Mouse (Mus musculus): Measurements from ENCODE around the gene Slc39a5.

The Slc39a5 gene

GRCm38 (mm10) chr10:128410560-128410845, 9.5 kb upstream of the Slc39a5 start:
- in situ Hi-C loops (cut with MboI, MseI): no loop called here

- in situ Hi-C loops (cut with MboI, MseI): loop anchor here (5.0 kb wide), 1 partner anchor 37 kb away; no protein-coding TSS in a partner anchor
Measured at GRCm38 (mm10) chr10:128409692-128410559, 8.9 kb upstream of the Slc39a5 start.

GRCm38 (mm10) chr10:128408591-128409535, 7.8 kb upstream of the Slc39a5 start:
- in situ Hi-C loops (cut with MboI, MseI): loop anchor here (5.0 kb wide), 1 partner anchor 38 kb away; no protein-coding TSS in a partner anchor

- in situ Hi-C loops (cut with MboI, MseI): no loop called here
Measured at GRCm38 (mm10) chr10:128403931-128404330, 2.9 kb upstream of the Slc39a5 start.

- in situ Hi-C loops (cut with MboI, MseI): no loop called here
Measured at GRCm38 (mm10) chr10:128401638-128402037, 609 bp upstream of the Slc39a5 start.

GRCm38 (mm10) chr10:128400338-128400737, 691 bp downstream of the Slc39a5 start:
- in situ Hi-C loops (cut with MboI, MseI): no loop called here

- in situ Hi-C loops (cut with MboI, MseI): no loop called here
Measured at GRCm38 (mm10) chr10:128397466-128397865, 3.6 kb downstream of the Slc39a5 start.

GRCm38 (mm10) chr10:128396716-128397264, 4.2 kb downstream of the Slc39a5 start:
- in situ Hi-C loops (cut with MboI, MseI): no loop called here

GRCm38 (mm10) chr10:128396017-128396673, 4.9 kb downstream of the Slc39a5 start:
- in situ Hi-C loops (cut with MboI, MseI): no loop called here

- in situ Hi-C loops (cut with MboI, MseI): no loop called here
Measured at GRCm38 (mm10) chr10:128391850-128392249, 9.2 kb downstream of the Slc39a5 start.

GRCm38 (mm10) chr10:128390366-128390765, 10.7 kb downstream of the Slc39a5 start:
- in situ Hi-C loops (cut with MboI, MseI): no loop called here

- in situ Hi-C loops (cut with MboI, MseI): no loop called here
Measured at GRCm38 (mm10) chr10:128389570-128389969, 11.5 kb downstream of the Slc39a5 start.

- in situ Hi-C loops (cut with MboI, MseI): no loop called here
Measured at GRCm38 (mm10) chr10:128388941-128389340, 12.1 kb downstream of the Slc39a5 start.

GRCm38 (mm10) chr10:128385902-128386301, 15.1 kb downstream of the Slc39a5 start:
- in situ Hi-C loops (cut with MboI, MseI): no loop called here

- in situ Hi-C loops (cut with MboI, MseI): no loop called here
Measured at GRCm38 (mm10) chr10:128382482-128382881, 18.5 kb downstream of the Slc39a5 start.

- in situ Hi-C loops (cut with MboI, MseI): no loop called here
Measured at GRCm38 (mm10) chr10:128380565-128380964, 20.5 kb downstream of the Slc39a5 start.

- in situ Hi-C loops (cut with MboI, MseI): no loop called here
Measured at GRCm38 (mm10) chr10:128379260-128379659, 21.8 kb downstream of the Slc39a5 start.

GRCm38 (mm10) chr10:128378462-128378861, 22.6 kb downstream of the Slc39a5 start:
- in situ Hi-C loops (cut with MboI, MseI): no loop called here

GRCm38 (mm10) chr10:128377940-128378448, 23.0 kb downstream of the Slc39a5 start:
- in situ Hi-C loops (cut with MboI, MseI): no loop called here

- in situ Hi-C loops (cut with MboI, MseI): no loop called here
Measured at GRCm38 (mm10) chr10:128377222-128377939, 23.6 kb downstream of the Slc39a5 start.
